Mouse (Mus musculus) adrenal gland, postnatal 10 days (tissue): ENCODE data around the gene Plcb1. TPM values are rescaled to one million over a fixed set of nuclear protein-coding genes. Genes with fewer than 3 reads are reported as not detected.
A peak's percentile ranks its signal among the peaks of the same experiment; 100 is the strongest.
"Not testable (repeated sequence)": the region's sequence is repeated elsewhere in the genome, so short reads cannot be mapped to it uniquely, and the experiment has no call there.

Experiments used
- DNase-seq: peaks from one replicate; pipeline ENCODE4 v3.0.0; 2021; ENCODE audit warnings: mixed read lengths
- total RNA-seq, 2 experiments: library from RNA; stranded (reverse); gene quantifications; 2 replicates each; pipeline ENCODE4 v1.2.3; 2021

Plcb1 gene
- total RNA-seq, 2 experiments from 2014 or later, result 34.0 to 46.4 TPM

- DNase-seq, result no peak
These were observed 186.5 kb downstream of the Plcb1 start for GRCm38 (mm10) chr2:134972376-134972775.

GRCm38 (mm10) chr2:134974711-134975110 lies 188.8 kb downstream of the Plcb1 start:
- DNase-seq, result peak; percentile 38

GRCm38 (mm10) chr2:134976796-134977330 lies 191.0 kb downstream of the Plcb1 start:
- peak; percentile 17 for DNase-seq

GRCm38 (mm10) chr2:134977641-134978040 lies 191.8 kb downstream of the Plcb1 start:
- DNase-seq, result peak; percentile 47

GRCm38 (mm10) chr2:134981394-134981793 lies 195.5 kb downstream of the Plcb1 start:
- DNase-seq, result no peak

- DNase-seq, result no peak
These were observed 199.0 kb downstream of the Plcb1 start for GRCm38 (mm10) chr2:134984884-134985283.

- DNase-seq, result peak; percentile 18
These were observed 202.1 kb downstream of the Plcb1 start for GRCm38 (mm10) chr2:134987978-134988377.

- DNase-seq, result peak; percentile 12
These were observed 203.9 kb downstream of the Plcb1 start for GRCm38 (mm10) chr2:134989650-134990292.

- no peak for DNase-seq
These were observed 221.3 kb downstream of the Plcb1 start for GRCm38 (mm10) chr2:135007134-135007533.

- not testable (repeated sequence) for DNase-seq
These were observed 222.0 kb downstream of the Plcb1 start for GRCm38 (mm10) chr2:135007885-135008284.

- DNase-seq, result no peak
These were observed 224.5 kb downstream of the Plcb1 start for GRCm38 (mm10) chr2:135010371-135010770.

GRCm38 (mm10) chr2:135015501-135015900 lies 229.6 kb downstream of the Plcb1 start:
- DNase-seq, result no peak

- no peak for DNase-seq
These were observed 232.4 kb downstream of the Plcb1 start for GRCm38 (mm10) chr2:135018275-135018674.

- no peak for DNase-seq
These were observed 232.8 kb downstream of the Plcb1 start for GRCm38 (mm10) chr2:135018708-135019107.

GRCm38 (mm10) chr2:135019588-135019987 lies 233.7 kb downstream of the Plcb1 start:
- no peak for DNase-seq

- no peak for DNase-seq
These were observed 243.4 kb downstream of the Plcb1 start for GRCm38 (mm10) chr2:135029288-135029687.

- no peak for DNase-seq
These were observed 243.8 kb downstream of the Plcb1 start for GRCm38 (mm10) chr2:135029700-135030099.

- DNase-seq, result no peak
These were observed 249.9 kb downstream of the Plcb1 start for GRCm38 (mm10) chr2:135035640-135036260.

- no peak for DNase-seq
These were observed 262.9 kb downstream of the Plcb1 start for GRCm38 (mm10) chr2:135048791-135049190.

GRCm38 (mm10) chr2:135049283-135049682 lies 263.4 kb downstream of the Plcb1 start:
- DNase-seq, result peak; percentile 41

- DNase-seq, result peak; percentile 16
These were observed 265.8 kb downstream of the Plcb1 start for GRCm38 (mm10) chr2:135051540-135052288.

- DNase-seq, result no peak
These were observed 267.5 kb downstream of the Plcb1 start for GRCm38 (mm10) chr2:135053391-135053790.

- DNase-seq, result no peak
These were observed 281.6 kb downstream of the Plcb1 start for GRCm38 (mm10) chr2:135067419-135067818.
